Mouse (Mus musculus) adrenal gland, postnatal 25 days (tissue): ENCODE data around the gene Smarca4. TPM values are rescaled to one million over a fixed set of nuclear protein-coding genes. Genes with fewer than 3 reads are reported as not detected.

Experiments
- DNase-seq: peaks from one replicate; pipeline ENCODE4 v3.0.0; 2021; ENCODE audit warnings: mixed read lengths
- microRNA-seq, 2 experiments: library from miRNA; unstranded; fragments of <30 nt; microRNA quantifications; one replicate each; pipeline ENCODE4 v1.2.0; 2021
- total RNA-seq: library from RNA; stranded (reverse); gene quantifications from 2 replicates; pipeline ENCODE4 v1.2.3, GENCODE M21; 2021

Gene Smarca4
- total RNA-seq, 1 experiment from 2014 or later, result 87.4 TPM

- DNase-seq, result no peak
These were observed 136.4 kb downstream of the Smarca4 start for GRCm38 (mm10) chr9:21752252-21752792.

Small RNAs within 50 kb of the gene (microRNA-seq; reads per million reads assigned to microRNA genes)
- 0 reads per million in 2 experiments for gene Mir1946b

Other genes with a start within 250 kb of the Smarca4 start
- 68.9 and 69.5 TPM in 2 replicates for gene Ilf3, start 248.3 kb upstream of the Smarca4 start, total RNA-seq
- 17.0 and 25.1 TPM in 2 replicates for gene Qtrt1, start 204.3 kb upstream of the Smarca4 start, total RNA-seq
- 110 and 126 TPM in 2 replicates for gene Dnm2, start 191.3 kb upstream of the Smarca4 start, total RNA-seq
- 26.8 and 37.1 TPM in 2 replicates for gene Tmed1, start 105.9 kb upstream of the Smarca4 start, total RNA-seq
- 1.3 TPM in 1 of 2 replicates, not detected in the other for gene AB124611, start 90.0 kb upstream of the Smarca4 start, total RNA-seq
- gene Carm1, start 69.3 kb upstream of the Smarca4 start, total RNA-seq, result 45.6 and 54.0 TPM in 2 replicates
- 58.2 and 62.6 TPM in 2 replicates for gene Timm29, start 23.4 kb upstream of the Smarca4 start, total RNA-seq
- gene Yipf2, start 23.3 kb upstream of the Smarca4 start, total RNA-seq, result 27.5 and 40.2 TPM in 2 replicates
- 126 and 145 TPM in 2 replicates for gene Ldlr, start 107.3 kb downstream of the Smarca4 start, total RNA-seq
- gene Spc24, start 144.1 kb downstream of the Smarca4 start, total RNA-seq, result 4.7 and 5.6 TPM in 2 replicates
- gene Kank2, start 182.6 kb downstream of the Smarca4 start, total RNA-seq, result 37.3 and 46.2 TPM in 2 replicates
- 4.5 and 17.1 TPM in 2 replicates for gene Angptl8, start 219.3 kb downstream of the Smarca4 start, total RNA-seq
- gene Dock6, start 236.5 kb downstream of the Smarca4 start, total RNA-seq, result 45.6 and 46.0 TPM in 2 replicates